Mouse (Mus musculus): ENCODE results near the gene Grm4. TPM values are rescaled to one million over a fixed set of nuclear protein-coding genes. Genes with fewer than 3 reads are reported as not detected.

Grm4 gene
- polyA plus RNA-seq, 1 experiment from 2014 or later = 5.8 TPM

Other genes with a start within 250 kb of the Grm4 start
- 120 and 124 TPM in 2 replicates for gene Hmga1, start 35.1 kb upstream of the Grm4 start, polyA plus RNA-seq (2015; fragmentation: Nextera tagmentation; extraction: Ambion mirVana)
- gene AI413582, start 44.4 kb upstream of the Grm4 start, polyA plus RNA-seq (2015; fragmentation: Nextera tagmentation; extraction: Ambion mirVana) = 33.4 and 36.8 TPM in 2 replicates
- 223 and 227 TPM in 2 replicates for gene Nudt3, start 102.1 kb upstream of the Grm4 start, polyA plus RNA-seq (2015; fragmentation: Nextera tagmentation; extraction: Ambion mirVana)
- gene RPS10-NUDT3, start 113.8 kb upstream of the Grm4 start, polyA plus RNA-seq (2015; fragmentation: Nextera tagmentation; extraction: Ambion mirVana) = not detected in 2 replicates
- 570 and 610 TPM in 2 replicates for gene Rps10, start 115.3 kb upstream of the Grm4 start, polyA plus RNA-seq (2015; fragmentation: Nextera tagmentation; extraction: Ambion mirVana)
- gene Pacsin1, start 134.1 kb upstream of the Grm4 start, polyA plus RNA-seq (2015; fragmentation: Nextera tagmentation; extraction: Ambion mirVana) = 19.9 and 23.6 TPM in 2 replicates
- gene Spdef, start 207.6 kb upstream of the Grm4 start, polyA plus RNA-seq (2015; fragmentation: Nextera tagmentation; extraction: Ambion mirVana) = 0.90 and 1.3 TPM in 2 replicates

All from midbrain, embryonic 13.5 days (tissue).